In genomic region chr6:125328243-125328642, GRCm38 (mm10) we compare ENCODE assay signal across 9 mouse cellular contexts. TPM values are rescaled to one million over a fixed set of nuclear protein-coding genes. Genes with fewer than 3 reads are reported as not detected.
DNase-seq lines count a peak whose midpoint lies in the region; ATAC-seq lines count a peak whose summit lies in the region.
"Had no signal": no experiment of that assay in that cellular context is flagged by ENCODE, and none has a peak within 500 bp of the region (broad histone marks: within the 10 kb centered on the region; RNA-seq: fewer than 3 reads in every experiment).

No protein-coding gene starts in this region.

- H3K27me3 ChIP-seq in kidney, embryonic 14.5 days (ENCODE audit: control insufficient read depth, insufficient read depth, low read length), result no peaks in the 10 kb centered on the region
- peaks cover 8% of the 10 kb centered on the region; the same call in 1 of the 2 replicates for H3K27me3 ChIP-seq in forebrain, embryonic 12.5 days
- H3K27me3 ChIP-seq in hindbrain, embryonic 14.5 days (ENCODE audit: control insufficient read depth, insufficient read depth, low read length), result 0 out of 2 replicates have a peak, but pooled peaks cover 6% of the 10 kb centered on the region

- H3K9ac ChIP-seq in kidney, embryonic 14.5 days (ENCODE audit: low read depth, low read length), result no peak overlapping the region
- no peak overlapping the region for H3K9ac ChIP-seq in forebrain, embryonic 12.5 days
- H3K9ac ChIP-seq in hindbrain, embryonic 14.5 days, result no peak overlapping the region

- no peaks in the 10 kb centered on the region for H3K36me3 ChIP-seq in kidney, embryonic 14.5 days (ENCODE audit: control insufficient read depth, insufficient read depth, low read length)
- H3K36me3 ChIP-seq in forebrain, embryonic 12.5 days (replicated peaks), result no peaks in the 10 kb centered on the region
- no peaks in the 10 kb centered on the region for H3K36me3 ChIP-seq in hindbrain, embryonic 14.5 days (replicated peaks; ENCODE audit: control insufficient read depth, insufficient read depth)

- 83% methylated on average over 5 of the region's 5 CpGs for WGBS in kidney, embryonic 14.5 days
- WGBS in forebrain, embryonic 12.5 days, result 83% methylated on average over 5 of the region's 5 CpGs
- 84% methylated on average over 5 of the region's 5 CpGs for WGBS in hindbrain, embryonic 14.5 days

- no peak overlapping the region for H3K4me3 ChIP-seq in kidney, embryonic 14.5 days (ENCODE audit: low read length)
- no peak overlapping the region for H3K4me3 ChIP-seq in forebrain, embryonic 12.5 days (replicated peaks)
- H3K4me3 ChIP-seq in hindbrain, embryonic 14.5 days (replicated peaks; ENCODE audit: low read length), result no peak overlapping the region

- no peak for ATAC-seq in kidney, embryonic 14.5 days (ENCODE audit: low FRiP score, low TSS enrichment)
- ATAC-seq in forebrain, embryonic 12.5 days (ENCODE audit: low FRiP score), result no peak
- no peak for ATAC-seq in hindbrain, embryonic 14.5 days (ENCODE audit: low FRiP score)

- H3K4me1 ChIP-seq in kidney, embryonic 14.5 days (ENCODE audit: control insufficient read depth, insufficient read depth, low read length), result peaks cover 5% of the 10 kb centered on the region; the same call in 1 of the 2 replicates
- peaks cover 3% of the 10 kb centered on the region; the same call in 1 of the 2 replicates for H3K4me1 ChIP-seq in forebrain, embryonic 12.5 days
- H3K4me1 ChIP-seq in hindbrain, embryonic 14.5 days (replicated peaks; ENCODE audit: control insufficient read depth, insufficient read depth, low read length), result no peaks in the 10 kb centered on the region; the same call in 1 of the 2 replicates

- peak; percentile 44 for DNase-seq in kidney, adult 11 months
- peak; percentile 62 for DNase-seq in ES-CJ7 (ENCODE audit: low read depth, low spot score)
- peak; percentile 63 to 68 for DNase-seq in heart, postnatal 14 days
- DNase-seq in natural killer cell, adult 2 months (ENCODE audit: low spot score in 2 of 2), result peak; percentile 36 to 48
- DNase-seq in hindbrain, embryonic 14.5 days (ENCODE audit: low spot score), result no peak
- no peak for DNase-seq in cerebellum, postnatal 4 days (ENCODE audit: low spot score in 2 of 2)
- DNase-seq: retina, postnatal 1 day had no signal

- no peak overlapping the region for H3K27ac ChIP-seq in kidney, embryonic 14.5 days (ENCODE audit: low read depth, low read length)
- no peak overlapping the region for H3K27ac ChIP-seq in forebrain, embryonic 12.5 days
- no peak overlapping the region for H3K27ac ChIP-seq in hindbrain, embryonic 14.5 days

- H3K4me2 ChIP-seq in kidney, embryonic 14.5 days (replicated peaks; ENCODE audit: low read depth, low read length), result no peak overlapping the region
- no peak overlapping the region for H3K4me2 ChIP-seq in forebrain, embryonic 12.5 days
- H3K4me2 ChIP-seq in hindbrain, embryonic 14.5 days (replicated peaks), result no peak overlapping the region

- H3K9me3 ChIP-seq in kidney, embryonic 14.5 days (ENCODE audit: control insufficient read depth, low read length), result no peaks in the 10 kb centered on the region
- no peaks in the 10 kb centered on the region for H3K9me3 ChIP-seq in forebrain, embryonic 12.5 days
- H3K9me3 ChIP-seq in hindbrain, embryonic 14.5 days (ENCODE audit: control insufficient read depth, low read length), result no peaks in the 10 kb centered on the region

- intact Hi-C loops in heart, postnatal 14 days (cut with DNase I), result loop anchor here (5.0 kb wide), 1 partner anchor 51 kb away; no protein-coding TSS in a partner anchor

RNA-seq across cellular contexts. Expression of gene Scnn1a, which starts 7.8 kb away (rescaled TPM):
- 2.5 and 3.3 TPM in 2 replicates for polyA plus RNA-seq in kidney, embryonic 14.5 days (2014; fragmentation: Nextera tagmentation; extraction: Ambion mirVana)
- total RNA-seq in heart, postnatal 14 days (2021), result 1 to 10 TPM in 1 of 2 experiments, under 1 TPM in 1; 1.00 to 1.1 TPM
- polyA plus RNA-seq in forebrain, embryonic 12.5 days (2016; fragmentation: Nextera tagmentation; extraction: Ambion mirVana), result 0.24 and 0.49 TPM in 2 replicates
- 0.50 and 0.53 TPM in 2 replicates for polyA plus RNA-seq in hindbrain, embryonic 14.5 days (2014; fragmentation: Nextera tagmentation; extraction: Ambion mirVana)

RNA-seq across cellular contexts. Expression of gene Ltbr, which starts 14.6 kb away (rescaled TPM):
- polyA plus RNA-seq in kidney, embryonic 14.5 days (2014; fragmentation: Nextera tagmentation; extraction: Ambion mirVana), result 54.0 and 54.3 TPM in 2 replicates
- 10 to 100 TPM; 34.6 to 36.0 TPM for total RNA-seq in heart, postnatal 14 days (2021)
- polyA plus RNA-seq in forebrain, embryonic 12.5 days (2016; fragmentation: Nextera tagmentation; extraction: Ambion mirVana), result 12.7 and 14.0 TPM in 2 replicates
- polyA plus RNA-seq in hindbrain, embryonic 14.5 days (2014; fragmentation: Nextera tagmentation; extraction: Ambion mirVana), result 14.8 and 14.9 TPM in 2 replicates

RNA-seq across cellular contexts. Expression of gene Tnfrsf1a, which starts 20.9 kb away (rescaled TPM):
- polyA plus RNA-seq in kidney, embryonic 14.5 days (2014; fragmentation: Nextera tagmentation; extraction: Ambion mirVana), result 67.1 and 69.3 TPM in 2 replicates
- 10 to 100 TPM; 63.4 to 70.7 TPM for total RNA-seq in heart, postnatal 14 days (2021)
- polyA plus RNA-seq in forebrain, embryonic 12.5 days (2016; fragmentation: Nextera tagmentation; extraction: Ambion mirVana), result 16.6 and 19.3 TPM in 2 replicates
- polyA plus RNA-seq in hindbrain, embryonic 14.5 days (2014; fragmentation: Nextera tagmentation; extraction: Ambion mirVana), result 15.4 and 16.6 TPM in 2 replicates

RNA-seq across cellular contexts. Expression of gene Tuba3a, which starts 42.4 kb away (rescaled TPM):
- 0.29 TPM in 1 of 2 replicates, not detected in the other for polyA plus RNA-seq in kidney, embryonic 14.5 days (2014; fragmentation: Nextera tagmentation; extraction: Ambion mirVana)
- not detected for total RNA-seq in heart, postnatal 14 days (2021)
- not detected in 2 replicates for polyA plus RNA-seq in forebrain, embryonic 12.5 days (2016; fragmentation: Nextera tagmentation; extraction: Ambion mirVana)
- polyA plus RNA-seq in hindbrain, embryonic 14.5 days (2014; fragmentation: Nextera tagmentation; extraction: Ambion mirVana), result not detected in 2 replicates

RNA-seq across cellular contexts. Expression of gene Plekhg6, which starts 52.4 kb away (rescaled TPM):
- polyA plus RNA-seq in kidney, embryonic 14.5 days (2014; fragmentation: Nextera tagmentation; extraction: Ambion mirVana), result 3.8 and 6.1 TPM in 2 replicates
- not detected for total RNA-seq in heart, postnatal 14 days (2021)
- polyA plus RNA-seq in forebrain, embryonic 12.5 days (2016; fragmentation: Nextera tagmentation; extraction: Ambion mirVana), result 0.05 and 0.09 TPM in 2 replicates
- 0.10 and 0.23 TPM in 2 replicates for polyA plus RNA-seq in hindbrain, embryonic 14.5 days (2014; fragmentation: Nextera tagmentation; extraction: Ambion mirVana)

Comparison
In these comparisons a context has a peak if more than half of its experiments do, and no peak if none do; other contexts are left out.
1. DNase-seq: peak in kidney, adult 11 months (single experiment), ES-CJ7 (single experiment), heart, postnatal 14 days (2 of 2) and natural killer cell, adult 2 months (2 of 2); none in hindbrain, embryonic 14.5 days (single experiment) and cerebellum, postnatal 4 days (0 of 2).